Mouse (Mus musculus) lung, adult 2 months (tissue): ENCODE results near the gene Mrpl2.

Source experiments
- CTCF ChIP-seq: fragments of 200-500 bp; IDR thresholded peaks from 2 replicates; pipeline ENCODE4 v1.5.1; 2011; ENCODE audit warnings: mild to moderate bottlenecking, low read length, control low read depth; ENCODE audit not compliant: insufficient read depth
- POLR2A ChIP-seq: fragments of 200-500 bp; IDR thresholded peaks from 2 replicates; pipeline ENCODE4 v1.6.1; 2011; ENCODE audit warnings: low read depth, mild to moderate bottlenecking, control low read depth, low read length, borderline replicate concordance; ENCODE audit errors: extremely low read depth

GRCm38 (mm10) chr17:46628791-46629684 lies 17.0 kb upstream of the Mrpl2 start, which contains the start of gene Ptk7:
- TF ChIP-seq POLR2A: no peak
- no peak for TF ChIP-seq CTCF
